Mouse (Mus musculus) stomach, postnatal 0 days (tissue): ENCODE results near the gene Fbxw5. TPM values are rescaled to one million over a fixed set of nuclear protein-coding genes. Genes with fewer than 3 reads are reported as not detected.
"Not testable (repeated sequence)": the region's sequence is repeated elsewhere in the genome, so short reads cannot be mapped to it uniquely, and the experiment has no call there.

ENCODE experiments used
- ATAC-seq: fragments of 200-750 bp; cut with Nextera tagmentation; 2 replicates; pipeline ENCODE4 v1.8.0; 2017; ENCODE audit not compliant: low FRiP score, low TSS enrichment
- DNase-seq: peaks from one replicate; pipeline ENCODE4 v3.0.0-alpha.2; 2016; ENCODE audit warnings: low spot score
- H3K27ac ChIP-seq: fragments of 300-500 bp; sonication (generic); replicated peaks from 2 replicates; pipeline ENCODE4 v1.5.1; 2014; ENCODE audit warnings: mild to moderate bottlenecking, control low read depth
- H3K27me3 ChIP-seq: fragments of 300-500 bp; sonication (generic); 2 replicates; pipeline ENCODE4 v1.6.1; 2014; ENCODE audit warnings: low read length; ENCODE audit not compliant: control insufficient read depth, insufficient read depth
- H3K36me3 ChIP-seq: fragments of 300-500 bp; sonication (generic); 2 replicates; pipeline ENCODE4 v1.6.1; 2014; ENCODE audit warnings: low read length, mixed read lengths; ENCODE audit not compliant: control insufficient read depth, insufficient read depth
- H3K4me1 ChIP-seq: fragments of 300-500 bp; sonication (generic); replicated peaks from 2 replicates; pipeline ENCODE4 v1.6.1; 2014; ENCODE audit warnings: antibody characterized with exemption; ENCODE audit not compliant: control insufficient read depth, insufficient read depth
- H3K4me2 ChIP-seq: fragments of 300-500 bp; sonication (generic); replicated peaks from 2 replicates; pipeline ENCODE4 v1.6.1; 2014; ENCODE audit warnings: low read depth, mild to moderate bottlenecking, control low read depth, moderate library complexity
- H3K4me3 ChIP-seq: fragments of 300-500 bp; sonication (generic); 2 replicates; pipeline ENCODE4 v1.5.1; 2014; ENCODE audit warnings: low read depth, low read length, control low read depth
- H3K9ac ChIP-seq: fragments of 300-500 bp; sonication (generic); 2 replicates; pipeline ENCODE4 v1.6.1; 2014; ENCODE audit warnings: mild to moderate bottlenecking, low read length, control low read depth, mixed read lengths
- H3K9me3 ChIP-seq: fragments of 300-500 bp; sonication (generic); 2 replicates; pipeline ENCODE4 v1.6.1; 2016; ENCODE audit warnings: low read length; ENCODE audit not compliant: control insufficient read depth
- CTCF ChIP-seq: IDR thresholded peaks from 2 replicates; pipeline ENCODE4 v1.5.1; 2016; ENCODE audit warnings: antibody characterized with exemption, low read depth, mild to moderate bottlenecking, moderate library complexity
- EP300 ChIP-seq: optimal IDR thresholded peaks from 2 replicates; pipeline ENCODE3; 2016; ENCODE audit warnings: antibody characterized with exemption
- WGBS: fragments of 180-500 bp; shearing (Covaris S2); extraction: QIAGEN DNeasy Blood & Tissue Kit; methylation state at CpG from one replicate; pipeline ENCODE4 v1.1.7; 2014; 5-methylcytosine and 5-hydroxymethylcytosine counted together
- polyA plus RNA-seq: library from polyadenylated mRNA; unstranded; fragments of >200 nt; fragmentation: Nextera tagmentation; extraction: Ambion mirVana; gene quantifications from 2 replicates; pipeline ENCODE4 v1.2.1, GENCODE M21; 2015

The Fbxw5 gene
- polyA plus RNA-seq, 1 experiment from 2014 or later = 39.3 TPM

GRCm38 (mm10) chr2:25541644-25542367 is 41.3 kb downstream of the Fbxw5 start:
- no peak for TF ChIP-seq CTCF
- TF ChIP-seq EP300 = no peak
- Histone ChIP-seq H3K27me3 (no peaks in the 10 kb centered on the region), H3K4me2 (no peak overlapping the region), H3K36me3 (0 out of 2 replicates have a peak, but pooled peaks cover 2% of the 10 kb centered on the region), H3K9ac (no peak overlapping the region), H3K9me3 (no peaks in the 10 kb centered on the region), H3K27ac (no peak overlapping the region), H3K4me1 (no peaks in the 10 kb centered on the region), H3K4me3 (no peak overlapping the region)
- DNase-seq (no peak), ATAC-seq (no peak)
- 75% methylated on average over 10 of the region's 10 CpGs for WGBS

- Histone ChIP-seq H3K4me1 (no peaks in the 10 kb centered on the region), H3K9me3 (no peaks in the 10 kb centered on the region), H3K4me3 (peak overlapping the region; percentile 76), H3K4me2 (peak overlapping the region; percentile 79), H3K9ac (peak overlapping the region; percentile 80), H3K36me3 (no peaks in the 10 kb centered on the region), H3K27me3 (no peaks in the 10 kb centered on the region), H3K27ac (peak overlapping the region; percentile 61)
- ATAC-seq (peak; percentile 64), DNase-seq (no peak)
- WGBS = 5% methylated on average over 40 of the region's 43 CpGs
- TF ChIP-seq CTCF (no peak), EP300 (no peak)
Observed at GRCm38 (mm10) chr2:25545996-25546810, 45.7 kb downstream of the Fbxw5 start.

GRCm38 (mm10) chr2:25546811-25547491 is 46.4 kb downstream of the Fbxw5 start, which contains the start of gene Traf2:
Traf2 (minus strand) TSS chr2:25546940.
- WGBS = 2% methylated on average over 48 of the region's 48 CpGs

GRCm38 (mm10) chr2:25549021-25549991 is 48.8 kb downstream of the Fbxw5 start:
- 62% methylated on average over 9 of the region's 9 CpGs for WGBS
- Histone ChIP-seq H3K27me3 (no peaks in the 10 kb centered on the region), H3K4me2 (no peak overlapping the region), H3K4me3 (no peak overlapping the region), H3K36me3 (no peaks in the 10 kb centered on the region), H3K9me3 (no peaks in the 10 kb centered on the region), H3K9ac (no peak overlapping the region), H3K27ac (no peak overlapping the region), H3K4me1 (no peaks in the 10 kb centered on the region)
- no peak for DNase-seq
- TF ChIP-seq CTCF = no peak
- no peak for TF ChIP-seq EP300
- no peak for ATAC-seq

More at GRCm38 (mm10) chr2:25546811-25547491, 46.4 kb downstream of the Fbxw5 start, which contains the start of gene Traf2:
- Histone ChIP-seq H3K9ac (peak within 1 kb of the TSS; percentile 80), H3K4me1 (no peaks in the 10 kb centered on the region), H3K27ac (peak within 1 kb of the TSS; percentile 61), H3K27me3 (no peaks in the 10 kb centered on the region), H3K36me3 (no peaks in the 10 kb centered on the region), H3K4me2 (peak within 1 kb of the TSS; percentile 79), H3K9me3 (no peaks in the 10 kb centered on the region), H3K4me3 (peak within 1 kb of the TSS; percentile 76)
- ATAC-seq (peak; percentile 100), DNase-seq (peak; percentile 99)
- TF ChIP-seq EP300 (peak; percentile 86), CTCF (no peak)

GRCm38 (mm10) chr2:25551186-25551585 is 50.6 kb downstream of the Fbxw5 start:
- H3K9me3 ChIP-seq = no peaks in the 10 kb centered on the region
- no peak for ATAC-seq
- TF ChIP-seq CTCF = peak; percentile 81
- TF ChIP-seq EP300 = no peak
- H3K36me3 ChIP-seq = no peaks in the 10 kb centered on the region
- H3K27ac ChIP-seq = no peak overlapping the region
- 26% methylated on average over 5 of the region's 5 CpGs for WGBS
- no peaks in the 10 kb centered on the region for H3K27me3 ChIP-seq
- H3K4me1 ChIP-seq = no peaks in the 10 kb centered on the region
- H3K9ac ChIP-seq = no peak overlapping the region
- H3K4me2 ChIP-seq = no peak overlapping the region
- no peak overlapping the region for H3K4me3 ChIP-seq
- DNase-seq = no peak

GRCm38 (mm10) chr2:25553171-25553786 is 52.7 kb downstream of the Fbxw5 start:
- not testable (repeated sequence) for H3K9ac ChIP-seq, H3K27me3 ChIP-seq, H3K4me2 ChIP-seq, H3K36me3 ChIP-seq, ATAC-seq, H3K4me3 ChIP-seq, DNase-seq, H3K9me3 ChIP-seq, H3K4me1 ChIP-seq, H3K27ac ChIP-seq
- WGBS = 85% methylated on average over 4 of the region's 4 CpGs
